Mouse (Mus musculus) splenic B cell, adult 2 months (primary cell): ENCODE results near the gene Derl3.
A peak's percentile ranks its signal among the peaks of the same experiment; 100 is the strongest.

ENCODE experiments used
- DNase-seq: peaks from one replicate; pipeline ENCODE4 v3.0.0-alpha.2; 2011; ENCODE audit warnings: low read depth, low spot score
- H3K27me3 ChIP-seq: 2 replicates; pipeline ENCODE4 v1.6.1; 2012; ENCODE audit warnings: mild to moderate bottlenecking, low read length, moderate library complexity, mixed read lengths; ENCODE audit not compliant: control insufficient read depth, poor library complexity, insufficient read depth, severe bottlenecking
- H3K36me3 ChIP-seq: 2 replicates; pipeline ENCODE4 v1.6.1; 2012; ENCODE audit warnings: mild to moderate bottlenecking, low read length, moderate library complexity, mixed read lengths; ENCODE audit not compliant: control insufficient read depth, poor library complexity, insufficient read depth, severe bottlenecking

Gene Derl3

DNA sequence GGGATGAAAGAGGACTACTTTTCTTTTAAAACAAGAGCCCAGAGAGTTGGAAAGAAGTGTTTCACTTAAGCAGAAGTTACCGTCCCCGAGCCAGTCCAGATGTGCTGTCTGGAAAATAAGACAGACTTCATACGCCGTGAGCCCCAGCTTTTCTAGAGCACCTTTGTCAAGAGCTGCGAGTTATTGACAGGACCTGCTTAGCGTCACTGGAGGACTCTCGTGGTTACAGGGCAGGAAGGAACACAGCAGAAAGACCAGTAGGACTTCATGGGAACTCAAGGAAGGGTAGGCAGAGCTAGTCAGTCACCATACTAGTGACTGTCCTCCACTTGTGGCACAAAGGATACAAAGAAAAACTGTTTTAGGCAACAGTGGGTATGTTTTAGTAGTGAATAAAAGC is 22.3 kb downstream of the Derl3 start:
- DNase-seq = no peak
- Histone ChIP-seq H3K27me3 (no peaks in the 10 kb centered on the region), H3K36me3 (no peaks in the 10 kb centered on the region; the same call in 1 of the 2 replicates)

DNA sequence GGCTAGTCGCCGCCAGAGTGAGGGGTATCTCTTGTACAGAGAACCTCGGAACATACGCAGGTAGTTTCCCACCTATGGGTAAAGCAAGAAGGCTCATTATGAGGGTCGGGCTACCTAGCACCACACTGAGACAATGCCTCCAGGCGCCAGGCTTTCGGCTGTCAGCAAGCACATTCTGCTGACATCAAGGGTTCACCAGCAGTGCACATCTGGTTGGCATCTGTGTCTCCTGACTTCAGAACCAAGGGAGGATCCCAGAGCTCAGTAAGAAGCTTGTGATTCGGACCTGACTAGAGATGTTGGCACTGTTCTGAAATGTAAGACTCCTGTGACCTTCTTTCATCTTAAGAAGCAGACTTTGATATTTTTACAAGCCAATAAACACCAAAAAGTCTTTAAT is 23.6 kb downstream of the Derl3 start:
- DNase-seq = no peak
- H3K27me3 ChIP-seq = no peaks in the 10 kb centered on the region

GRCm38 (mm10) chr10:75919026-75919425 is 25.8 kb downstream of the Derl3 start:
- Histone ChIP-seq H3K27me3 (no peaks in the 10 kb centered on the region), H3K36me3 (no peaks in the 10 kb centered on the region)
- DNase-seq = no peak

More for the DNA sequence above, 23.6 kb downstream of the Derl3 start:
- no peaks in the 10 kb centered on the region; the same call in 1 of the 2 replicates for H3K36me3 ChIP-seq

DNA sequence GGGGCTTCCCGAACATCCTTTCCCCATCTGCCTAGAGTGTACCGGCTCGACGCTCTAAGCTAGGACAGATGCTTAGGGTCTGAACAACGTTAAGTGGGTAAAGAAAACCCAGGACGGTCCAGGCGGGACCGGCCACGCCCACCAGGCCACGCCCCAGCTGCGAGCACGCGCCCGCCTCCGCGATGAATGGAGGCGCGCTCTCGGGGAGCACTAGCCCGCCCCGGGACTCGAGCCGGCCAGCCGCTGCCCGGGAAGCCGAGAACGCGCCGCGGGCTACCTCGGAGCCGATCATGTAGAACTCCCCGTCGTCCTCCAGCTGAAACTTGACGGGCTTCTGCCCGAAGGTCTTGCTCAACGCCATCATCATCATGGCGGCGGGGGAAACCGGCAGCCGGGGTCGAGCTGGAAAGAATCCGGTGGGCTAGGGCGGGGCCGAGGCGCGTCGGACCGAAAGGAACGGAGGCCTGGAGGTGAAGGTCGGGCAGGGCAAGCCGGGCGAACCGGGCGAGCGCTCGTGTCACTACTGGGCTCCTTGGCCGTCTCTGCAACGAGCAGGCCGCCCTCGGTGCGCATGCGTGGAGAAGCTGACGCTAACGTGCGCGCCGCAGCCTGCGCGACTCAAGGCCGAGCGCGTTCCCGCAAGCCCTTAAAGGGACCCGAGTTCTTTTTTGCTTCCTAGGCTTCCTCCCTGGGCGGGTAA is 28.0 kb downstream of the Derl3 start, which contains the start of gene Smarcb1:
Gene Smarcb1 (minus strand): TSS at position 592 of the 700 bp plus-strand sequence.
- H3K36me3 ChIP-seq = no peaks in the 10 kb centered on the region
- H3K27me3 ChIP-seq = no peaks in the 10 kb centered on the region
- DNase-seq = peak; percentile 95

DNA sequence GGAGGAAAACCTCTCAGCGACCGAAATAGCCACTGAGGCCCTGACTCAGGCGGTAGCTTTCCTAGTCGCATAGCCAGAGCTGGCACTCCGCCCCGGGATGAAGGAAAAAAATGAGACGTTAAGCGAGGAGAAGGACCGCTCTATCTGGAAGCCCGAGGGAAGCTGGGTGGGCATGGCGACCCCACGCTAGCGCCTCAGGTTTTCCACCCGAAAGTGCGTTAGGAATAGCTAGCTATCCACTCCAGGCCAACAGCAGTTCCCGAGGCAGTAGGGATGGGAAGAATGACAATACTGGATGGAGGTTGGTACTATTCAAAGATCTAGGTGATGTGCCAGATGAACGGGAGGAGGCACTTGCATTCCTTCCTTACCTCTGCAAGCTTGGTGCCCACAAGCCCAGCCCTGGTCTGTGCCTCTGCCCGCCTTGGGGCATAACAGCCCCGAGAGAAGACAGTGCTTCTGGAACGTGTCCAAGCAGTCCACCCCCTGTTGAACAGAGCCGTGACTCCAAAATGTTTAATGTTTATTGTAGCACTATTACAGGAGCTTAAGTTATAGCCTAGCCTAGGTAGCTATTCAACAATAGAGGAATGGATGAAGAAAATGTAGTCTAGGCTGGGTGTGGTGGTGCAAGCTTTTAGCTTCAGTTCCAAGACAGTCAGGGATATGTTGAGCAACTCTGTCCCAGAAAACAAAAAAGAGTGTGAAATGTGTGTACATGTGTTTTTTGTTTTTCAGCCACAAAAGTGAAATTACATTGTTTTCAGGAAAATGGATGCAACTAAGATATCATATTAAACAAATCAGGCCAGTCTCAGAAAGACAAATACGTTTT is 28.7 kb downstream of the Derl3 start:
- H3K36me3 ChIP-seq = no peaks in the 10 kb centered on the region
- H3K27me3 ChIP-seq = no peaks in the 10 kb centered on the region
- DNase-seq = no peak

GRCm38 (mm10) chr10:75924324-75924723 is 31.1 kb downstream of the Derl3 start:
- no peak for DNase-seq
- no peaks in the 10 kb centered on the region for H3K36me3 ChIP-seq

DNA sequence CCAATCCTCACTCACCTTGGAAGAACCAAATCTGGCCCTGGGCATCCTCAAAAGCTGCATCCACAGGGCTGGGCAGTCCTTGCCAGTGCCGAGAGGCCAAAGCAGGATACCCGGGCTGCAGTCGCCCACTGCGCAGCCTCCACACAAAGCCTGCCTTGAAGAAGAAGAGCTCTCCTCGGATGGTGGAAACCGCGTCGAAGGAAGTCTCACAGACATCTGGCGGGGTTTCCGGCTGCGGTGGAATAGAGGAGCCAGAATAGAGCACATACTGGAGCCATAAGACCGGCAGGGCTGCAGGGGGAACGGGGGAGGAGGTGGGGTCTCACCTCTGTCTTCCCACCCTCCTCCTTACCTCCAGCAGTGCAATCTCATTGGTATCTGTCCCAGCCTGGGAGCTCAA is 33.2 kb downstream of the Derl3 start:
- Histone ChIP-seq H3K27me3 (no peaks in the 10 kb centered on the region), H3K36me3 (no peaks in the 10 kb centered on the region)
- DNase-seq = no peak

More at GRCm38 (mm10) chr10:75924324-75924723, 31.1 kb downstream of the Derl3 start:
- H3K27me3 ChIP-seq = no peaks in the 10 kb centered on the region

- no peak for DNase-seq
- Histone ChIP-seq H3K27me3 (no peaks in the 10 kb centered on the region), H3K36me3 (no peaks in the 10 kb centered on the region)
Measured at GRCm38 (mm10) chr10:75930304-75930703, 37.1 kb downstream of the Derl3 start.

DNA sequence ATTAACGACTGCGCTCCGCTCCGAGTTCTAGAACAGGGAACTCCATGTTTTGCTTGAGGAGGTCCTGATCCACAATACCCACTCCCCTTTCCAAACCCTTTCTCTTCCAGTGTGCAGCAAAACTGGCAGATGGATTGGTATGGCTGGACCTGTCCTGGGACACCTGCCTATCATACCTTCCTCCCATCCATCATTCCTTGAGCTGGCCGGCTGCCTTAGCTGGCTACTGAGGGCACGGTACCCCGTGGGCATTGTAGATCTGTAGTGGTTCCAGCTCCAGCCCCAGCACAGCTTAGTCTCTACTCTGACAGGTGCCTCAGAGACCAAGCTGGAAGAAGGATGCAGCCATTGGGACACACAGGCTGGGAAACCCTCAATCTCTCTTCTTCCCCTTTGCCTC is 38.1 kb downstream of the Derl3 start:
- no peaks in the 10 kb centered on the region for H3K27me3 ChIP-seq
- no peak for DNase-seq
- H3K36me3 ChIP-seq = no peaks in the 10 kb centered on the region

GRCm38 (mm10) chr10:75932081-75932678 is 39.0 kb downstream of the Derl3 start:
- H3K36me3 ChIP-seq = no peaks in the 10 kb centered on the region
- peak; percentile 59 for DNase-seq
- H3K27me3 ChIP-seq = no peaks in the 10 kb centered on the region

DNA sequence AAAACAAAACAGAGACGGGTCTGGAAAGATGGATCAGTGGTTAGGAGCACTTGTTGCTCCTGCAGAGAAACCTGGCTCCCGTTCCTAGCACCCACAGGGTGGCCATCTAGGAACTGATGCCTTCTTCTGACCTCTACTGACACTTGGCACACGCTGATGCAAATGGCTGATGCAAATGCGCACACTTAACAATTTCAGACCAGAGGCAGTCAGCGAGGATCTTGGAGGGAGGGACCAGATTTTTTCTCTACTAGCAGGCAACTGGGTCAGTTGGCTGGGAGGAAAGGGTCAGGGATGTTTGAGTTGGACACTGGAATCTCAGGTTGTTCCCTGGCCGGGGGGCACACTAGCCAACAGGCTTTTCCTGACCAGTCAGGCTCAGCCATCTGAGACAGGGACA is 39.7 kb downstream of the Derl3 start, which contains the start of gene Chchd10:
Gene Chchd10 (plus strand): TSS at position 240 of the 400 bp plus-strand sequence.
- Histone ChIP-seq H3K36me3 (no peaks in the 10 kb centered on the region), H3K27me3 (no peaks in the 10 kb centered on the region)
- DNase-seq = no peak

DNA sequence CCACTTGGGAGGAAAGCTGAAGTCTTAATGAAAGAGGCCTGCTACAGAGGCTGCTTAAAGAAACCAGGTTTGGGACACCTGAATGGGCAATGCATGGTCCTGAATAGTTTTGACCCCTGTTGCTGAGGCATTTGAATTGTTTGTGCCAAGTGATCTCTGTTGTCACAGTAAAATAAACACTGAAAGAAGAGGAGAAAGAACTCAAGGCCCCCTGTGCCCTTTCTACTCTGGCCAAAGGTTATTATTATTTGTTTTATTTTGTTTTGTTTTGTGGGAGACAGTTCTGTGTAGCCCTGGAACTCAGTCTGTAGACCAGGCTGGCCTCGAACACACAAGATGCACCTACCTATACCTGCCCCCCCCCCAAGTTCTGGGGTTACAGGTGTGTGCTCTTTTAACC is 41.8 kb downstream of the Derl3 start:
- DNase-seq = no peak
- Histone ChIP-seq H3K27me3 (no peaks in the 10 kb centered on the region), H3K36me3 (no peaks in the 10 kb centered on the region)

DNA sequence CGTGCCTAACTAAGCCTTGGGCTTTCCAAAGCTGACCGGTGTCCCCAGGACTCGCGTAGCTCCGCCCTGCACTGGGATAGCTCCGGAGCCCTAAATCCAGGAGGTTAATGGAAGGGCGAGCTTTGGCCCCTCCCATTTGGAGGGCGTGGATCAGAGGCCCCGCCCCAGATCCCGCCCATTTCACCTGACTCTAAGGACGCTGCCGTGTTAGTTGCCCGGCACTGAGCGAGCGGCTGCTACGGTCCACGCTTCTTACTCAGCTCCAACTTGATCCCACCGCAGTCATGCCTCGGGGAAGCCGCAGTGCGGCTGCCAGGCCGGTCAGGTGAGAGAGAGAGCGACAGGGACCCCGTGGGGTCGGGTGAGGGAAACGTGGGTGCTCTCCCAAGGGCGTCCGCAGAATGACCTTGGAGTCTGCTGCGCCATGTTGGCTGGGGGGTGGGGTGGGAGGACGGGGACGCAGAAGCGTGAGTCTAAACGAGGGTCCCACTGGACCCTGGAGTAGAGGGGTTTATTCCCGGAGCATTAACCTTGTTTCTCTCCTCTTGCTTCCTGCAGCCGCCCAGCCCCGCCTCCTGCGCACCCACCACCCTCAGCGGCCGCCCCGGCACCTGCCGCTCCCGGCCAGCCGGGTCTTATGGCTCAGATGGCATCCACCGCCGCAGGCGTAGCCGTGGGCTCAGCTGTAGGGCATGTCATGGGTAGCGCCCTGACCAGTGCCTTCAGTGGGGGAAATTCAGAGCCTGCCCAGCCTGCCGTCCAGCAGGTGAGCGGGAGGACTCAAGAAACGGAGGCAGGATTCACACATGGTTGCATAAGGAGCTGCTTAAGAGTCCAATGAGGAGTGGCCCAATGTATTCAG is 42.7 kb downstream of the Derl3 start, which contains the start of gene Mmp11:
Gene Mmp11 (minus strand): TSS at position 817 of the 862 bp plus-strand sequence.
- Histone ChIP-seq H3K27me3 (no peaks in the 10 kb centered on the region), H3K36me3 (no peaks in the 10 kb centered on the region)
- peak; percentile 86 for DNase-seq
